Mouse (Mus musculus) B cell, adult 2 months (primary cell): Measurements from ENCODE around the gene N4bp2l1.

ENCODE experiments used
- DNase-seq, 2 experiments: peaks; one replicate each; pipeline ENCODE4 v3.0.0; 2022

Gene N4bp2l1

GRCm38 (mm10) chr5:150561783-150562182 is 35.2 kb downstream of the N4bp2l1 start:
- DNase-seq = no peak

GRCm38 (mm10) chr5:150561376-150561775 is 35.6 kb downstream of the N4bp2l1 start:
- no peak for DNase-seq

- no peak for DNase-seq
Measured at GRCm38 (mm10) chr5:150560851-150561250, 36.1 kb downstream of the N4bp2l1 start.

GRCm38 (mm10) chr5:150559519-150560103 is 37.4 kb downstream of the N4bp2l1 start:
- no peak for DNase-seq

GRCm38 (mm10) chr5:150551637-150552036 is 45.4 kb downstream of the N4bp2l1 start:
- DNase-seq = no peak

- no peak for DNase-seq
Measured at GRCm38 (mm10) chr5:150543184-150543583, 53.8 kb downstream of the N4bp2l1 start.

- no peak for DNase-seq
Measured at GRCm38 (mm10) chr5:150541302-150541701, 55.7 kb downstream of the N4bp2l1 start.

- no peak for DNase-seq
Measured at GRCm38 (mm10) chr5:150525239-150525638, 71.7 kb downstream of the N4bp2l1 start.

- DNase-seq = no peak
Measured at GRCm38 (mm10) chr5:150522867-150523234, 74.1 kb downstream of the N4bp2l1 start.

GRCm38 (mm10) chr5:150521937-150522866 is 74.8 kb downstream of the N4bp2l1 start, which contains the start of gene Brca2:
Gene Brca2, plus strand, starts transcription at chr5:150522630.
- DNase-seq = peak; percentile 94 to 95
